Mouse (Mus musculus) gastrocnemius, postnatal 25 days (tissue): ENCODE measurements at regions not wholly inside any gene's neighbourhood (a gene's known extent, or its start where the extent isn't known, plus 50 kb on each side); places are given as distances from the start of the nearest gene placed in this dataset.

ENCODE experiments used
- DNase-seq: peaks from one replicate; pipeline ENCODE4 v3.0.0; 2022

DNA sequence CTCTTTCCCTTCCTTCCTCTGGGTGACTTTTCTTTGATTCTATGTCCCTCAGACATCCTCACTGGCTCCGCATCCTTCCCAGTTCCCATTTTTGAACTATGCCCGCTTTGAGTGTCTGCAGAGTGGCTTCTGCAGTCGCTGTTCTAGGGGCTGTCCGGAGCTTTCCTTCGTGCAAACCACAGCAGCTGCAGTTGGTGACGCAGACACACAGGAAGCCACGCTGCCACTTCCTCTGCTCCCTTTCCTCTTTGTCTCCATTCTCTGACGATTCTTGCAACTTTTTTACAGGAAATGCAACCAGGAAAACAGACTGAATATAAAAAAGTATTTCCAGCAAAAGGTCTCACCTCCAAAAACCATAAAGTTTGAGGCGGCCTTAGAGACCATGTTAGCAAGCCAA, 191.0 kb upstream of the Tgfbr2 start:
- peak; percentile 44 for DNase-seq

DNA sequence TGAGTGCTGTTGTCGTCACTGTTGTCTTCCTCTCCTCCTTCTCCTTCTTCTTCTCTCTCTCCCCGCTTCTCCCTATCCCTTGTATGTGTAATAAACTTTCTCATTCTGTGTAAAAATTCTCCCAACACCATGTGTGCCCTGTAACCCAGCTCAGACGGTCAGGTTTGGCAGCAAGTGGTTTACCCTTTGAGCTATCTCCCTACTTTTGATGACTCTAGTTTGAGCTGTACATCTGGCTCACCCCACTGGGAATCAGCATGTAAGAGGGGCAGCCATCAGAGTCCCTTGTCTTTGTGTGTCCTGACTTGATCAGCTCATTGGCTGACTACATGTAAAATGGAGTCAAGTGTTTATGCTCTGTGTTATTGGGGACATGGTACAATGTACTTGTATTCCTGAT, 190.5 kb upstream of the Tgfbr2 start:
- DNase-seq = no peak

DNA sequence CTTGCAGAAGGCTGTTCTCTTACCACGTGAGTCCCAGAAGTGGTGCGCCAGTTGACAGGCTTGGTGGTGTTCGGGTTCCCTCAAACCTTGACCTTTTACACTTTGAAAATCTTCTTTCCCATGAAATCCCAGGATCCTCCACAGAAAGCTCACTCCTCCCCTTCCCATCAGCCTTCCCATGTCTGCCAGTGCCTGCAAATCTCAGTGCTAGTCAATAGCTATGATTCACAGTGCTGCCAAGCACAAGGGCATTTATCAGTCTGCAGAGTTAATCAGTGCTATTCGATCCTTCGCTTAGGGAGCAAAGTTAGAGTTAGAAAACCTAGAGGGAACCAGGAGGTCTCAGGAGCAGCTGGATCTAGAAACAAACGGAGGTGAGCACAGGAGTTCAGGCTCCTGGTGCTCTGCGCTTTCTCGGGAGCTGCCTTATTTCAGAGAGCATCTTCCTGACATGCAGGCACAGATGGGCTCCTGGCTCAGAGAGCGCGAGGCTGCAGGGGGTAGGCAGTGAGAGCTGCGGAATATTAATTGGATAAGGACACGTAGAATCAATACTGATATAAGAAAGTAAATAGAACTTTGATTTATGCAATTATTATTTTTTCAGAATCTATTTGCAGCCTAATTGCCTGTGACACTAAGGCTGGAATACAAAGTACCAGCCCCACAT, 190.0 kb upstream of the Tgfbr2 start:
- DNase-seq = no peak

DNA sequence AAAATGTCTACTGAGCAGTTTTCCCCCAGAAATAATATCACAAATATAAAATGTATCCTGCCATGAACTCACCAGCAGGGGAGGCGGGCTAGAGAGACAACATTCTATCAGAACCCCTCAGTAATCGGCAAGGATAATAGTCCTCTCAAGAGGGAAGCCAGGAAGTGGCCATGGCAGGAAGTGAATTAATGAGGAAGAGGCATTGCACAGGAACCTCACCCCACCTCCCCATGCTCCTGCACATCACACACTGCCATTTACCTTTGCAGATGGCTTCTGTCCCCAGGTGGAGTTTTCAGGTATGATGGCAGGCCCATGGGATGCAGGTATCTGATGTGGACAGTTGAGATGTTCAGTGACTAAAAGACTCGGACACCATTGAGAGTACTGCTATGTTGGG, 185.9 kb upstream of the Tgfbr2 start:
- DNase-seq = no peak

DNA sequence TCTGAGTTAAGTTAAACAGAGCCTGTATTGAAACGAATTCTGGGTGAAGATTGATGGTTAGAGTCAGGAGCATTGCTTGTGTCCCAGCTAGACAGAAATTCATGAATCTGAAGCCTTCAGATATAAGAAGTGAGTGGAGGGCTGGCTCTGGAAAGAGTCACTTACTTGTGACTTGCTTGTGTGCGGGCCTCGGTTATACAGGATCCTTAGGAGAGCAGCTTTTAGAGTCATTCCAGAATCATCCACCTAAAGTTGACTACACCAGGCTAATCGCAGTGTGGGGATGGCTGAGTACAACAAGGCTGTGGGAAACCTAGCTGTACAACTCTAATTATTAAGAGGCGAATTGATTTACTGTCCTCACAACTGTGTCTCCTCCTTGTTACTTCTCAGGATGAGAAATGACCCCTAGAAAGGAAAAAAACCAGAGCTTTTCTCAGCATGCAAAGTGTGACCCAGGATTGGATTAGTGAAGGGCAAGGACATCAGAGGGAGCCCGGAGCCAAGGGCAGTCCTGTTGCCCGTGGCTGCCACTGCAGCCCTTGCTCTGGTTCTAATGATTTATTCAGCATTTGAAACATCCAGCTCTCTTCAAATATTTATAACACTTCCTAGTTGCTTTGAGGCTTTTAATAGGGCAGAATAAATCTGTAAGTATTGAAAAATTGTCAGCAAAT, 179.0 kb upstream of the Tgfbr2 start:
- no peak for DNase-seq

DNA sequence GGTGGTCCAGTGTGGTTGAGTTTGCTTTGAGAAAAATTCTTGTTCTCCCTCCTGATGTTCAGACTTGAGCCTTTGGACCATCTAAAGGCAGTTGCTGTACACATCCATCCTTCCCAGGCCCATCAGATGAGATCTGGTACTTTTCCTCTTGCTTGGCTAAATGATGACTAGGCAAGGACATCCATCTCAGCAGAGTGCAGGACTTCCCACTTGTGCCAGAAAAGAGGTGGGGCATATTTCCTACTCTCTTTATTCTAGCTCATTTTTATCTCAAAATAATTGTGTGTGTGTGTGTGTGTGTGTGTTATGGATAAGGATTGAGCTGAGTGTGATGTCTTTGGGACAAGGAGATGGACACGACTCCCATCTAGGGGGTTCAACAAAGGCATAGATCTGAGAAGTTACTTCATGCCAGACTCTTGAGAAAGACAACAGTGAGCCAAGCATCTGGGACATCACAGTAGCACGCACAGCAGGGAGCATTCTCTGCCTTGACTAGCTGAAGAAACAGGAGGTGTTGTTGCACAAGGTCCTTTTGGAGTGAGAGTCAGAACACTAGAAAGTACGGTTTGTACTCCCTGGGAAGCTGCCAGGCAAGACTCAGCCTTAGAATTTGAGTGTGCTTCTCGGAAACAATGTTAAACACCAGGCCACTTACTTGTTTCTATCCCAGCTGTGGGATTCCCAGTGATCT, 177.8 kb upstream of the Tgfbr2 start:
- peak; percentile 70 for DNase-seq

DNA sequence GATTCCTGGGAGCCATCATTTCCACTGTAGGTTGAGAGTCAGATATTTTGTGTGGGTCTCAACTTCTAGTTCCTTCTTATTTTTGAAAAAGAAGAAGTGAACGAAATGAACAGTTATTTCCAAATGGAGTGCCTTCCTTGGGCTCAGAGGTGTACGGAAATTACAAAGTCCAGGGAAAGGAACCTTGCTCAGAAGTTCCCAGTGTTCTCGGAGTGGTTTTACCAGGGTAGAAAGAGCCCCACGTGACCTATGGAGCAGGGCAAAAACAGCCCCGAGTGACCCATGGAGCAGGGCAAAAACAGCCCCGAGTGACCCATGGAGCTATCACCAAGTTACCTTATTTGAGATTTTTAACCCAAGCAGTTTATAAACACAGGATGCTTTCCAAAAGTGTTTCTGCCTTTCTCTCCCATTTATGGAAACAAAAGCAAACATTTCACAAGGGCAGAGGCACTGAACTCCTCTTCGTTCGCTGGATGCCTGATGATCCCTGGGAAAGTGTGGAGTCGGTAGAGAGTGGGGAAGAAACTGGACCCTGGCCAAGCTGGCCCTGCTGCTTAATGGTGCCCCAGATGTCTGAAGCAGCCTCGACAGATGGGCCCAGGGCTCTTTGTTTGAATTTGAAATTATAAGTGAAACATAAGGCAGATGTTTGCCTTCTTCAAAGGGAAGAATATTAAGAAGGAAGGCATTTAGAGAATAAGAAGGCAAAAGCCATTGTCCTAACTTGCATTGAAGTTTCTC, 175.8 kb upstream of the Tgfbr2 start:
- no peak for DNase-seq

DNA sequence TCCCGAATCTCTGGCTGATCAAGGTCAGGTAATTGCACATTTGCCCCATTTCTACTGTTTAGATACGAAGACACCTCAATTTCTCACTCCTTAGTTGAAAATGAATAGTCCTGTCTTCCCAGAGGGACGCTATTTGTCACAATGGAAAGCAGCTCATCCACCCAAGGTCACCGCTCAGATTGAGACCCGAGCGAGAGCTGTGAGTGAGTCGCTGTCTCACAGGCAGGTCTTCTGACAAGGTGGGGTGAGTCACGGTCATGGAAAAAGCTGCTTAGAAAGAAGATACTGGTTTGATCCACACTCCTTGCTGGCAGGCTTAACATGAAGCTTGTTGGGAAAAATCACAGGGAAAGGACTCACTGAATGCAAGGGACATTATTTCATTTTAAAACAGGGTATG, 171.9 kb upstream of the Tgfbr2 start:
- DNase-seq = no peak

DNA sequence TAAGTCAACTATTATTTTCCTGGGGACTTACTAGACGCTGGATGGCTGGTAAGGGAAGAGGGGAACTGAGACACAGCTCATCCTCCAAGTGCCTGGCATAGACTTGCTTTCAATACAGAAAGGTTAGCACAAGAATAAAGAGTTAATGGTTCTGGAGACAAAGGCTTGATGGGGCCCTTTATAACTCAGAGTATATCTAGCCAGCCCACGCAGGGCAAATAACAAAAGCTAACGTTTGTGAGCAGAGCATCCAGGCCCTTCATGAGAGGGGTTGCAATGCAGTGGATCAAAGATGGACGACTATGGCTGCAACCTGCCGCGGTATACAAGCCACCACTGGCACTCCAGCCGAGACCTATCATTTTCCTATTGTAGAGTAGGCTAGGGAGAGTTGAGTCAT, 171.3 kb upstream of the Tgfbr2 start:
- no peak for DNase-seq

DNA sequence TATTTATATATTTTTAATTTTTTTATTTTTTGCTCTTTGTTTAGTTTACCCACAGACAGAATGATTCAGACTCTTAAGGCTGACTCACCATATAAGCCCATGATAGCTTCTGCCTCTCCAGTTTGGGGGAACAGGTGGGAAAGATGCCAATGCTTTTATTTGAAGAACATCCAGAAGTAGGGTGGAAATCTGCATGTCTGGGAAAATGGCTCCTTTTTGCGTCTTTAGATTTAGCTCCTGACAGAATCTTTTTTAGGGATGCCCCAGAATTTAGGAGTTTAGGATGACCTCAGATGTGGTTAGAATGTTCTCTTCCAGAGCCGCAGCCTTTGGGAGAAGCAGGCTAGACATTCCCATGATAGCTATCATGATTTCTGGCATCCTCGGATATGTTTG, 167.9 kb upstream of the Tgfbr2 start:
- no peak for DNase-seq

DNA sequence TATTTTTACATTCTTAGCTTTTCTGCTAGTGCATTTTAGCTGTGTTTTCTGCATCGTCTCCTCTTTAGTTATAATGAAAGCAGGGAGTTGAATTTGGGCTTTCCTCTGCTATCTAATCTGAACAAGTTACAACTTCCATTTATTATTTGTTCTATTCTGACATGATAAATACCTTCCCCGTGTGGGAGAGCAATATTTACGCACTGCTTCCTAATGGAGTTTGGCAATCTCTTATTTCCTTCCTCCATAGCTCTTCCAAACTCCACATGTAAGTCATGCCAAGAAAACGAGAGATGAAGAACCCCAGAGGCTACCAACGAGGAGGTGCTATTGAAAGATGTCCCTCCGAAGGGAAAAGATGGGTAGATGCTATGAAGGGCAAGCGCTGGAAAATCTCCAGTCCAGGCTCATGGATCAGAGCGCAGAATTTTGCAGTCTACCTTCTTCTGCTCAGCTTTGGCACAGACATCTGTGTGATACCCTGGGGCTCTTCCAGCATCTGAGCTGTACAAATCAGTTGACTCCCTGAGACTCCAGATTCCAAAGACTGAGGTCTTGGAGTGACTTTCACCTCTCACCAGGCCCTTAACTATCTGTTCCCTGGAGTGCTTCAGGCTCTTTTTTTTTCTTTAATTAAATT, 167.4 kb upstream of the Tgfbr2 start:
- peak; percentile 24 for DNase-seq

DNA sequence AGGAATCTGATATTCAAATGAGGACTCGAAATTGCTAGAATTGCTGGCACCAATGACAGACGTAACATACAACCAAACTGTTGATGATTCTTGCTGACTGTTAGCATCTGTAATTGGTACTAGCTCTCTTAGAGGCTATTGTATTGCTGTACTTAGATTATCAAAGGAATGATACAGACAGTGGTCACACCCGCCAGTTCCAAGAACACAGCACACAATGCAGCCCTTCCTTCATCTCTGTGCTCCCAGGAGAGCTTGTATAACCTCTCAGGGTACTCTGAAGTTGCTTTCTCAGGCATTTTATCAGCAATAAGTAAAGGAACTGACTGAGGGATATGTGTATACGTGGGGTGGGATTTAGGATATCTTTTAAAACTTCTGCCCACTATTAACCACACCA, 166.8 kb upstream of the Tgfbr2 start:
- DNase-seq = no peak

DNA sequence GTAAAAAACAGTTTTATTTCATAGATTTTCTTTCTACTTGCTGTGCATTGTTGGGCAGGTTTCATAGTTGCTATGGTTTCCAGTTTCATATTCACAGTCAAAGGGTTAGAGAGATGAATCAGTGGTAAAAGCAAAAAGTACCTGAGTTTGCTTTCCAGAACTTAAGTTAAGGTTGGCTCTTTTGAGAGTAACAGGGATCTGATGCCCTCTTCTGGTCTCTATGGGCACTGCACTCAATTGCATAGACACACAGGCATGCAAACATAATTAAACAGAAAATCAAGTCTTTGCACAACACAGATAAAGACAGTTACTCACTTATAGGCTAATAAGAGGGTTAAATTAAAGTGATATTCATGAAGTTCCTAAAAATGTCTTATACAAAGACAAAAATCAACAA, 165.8 kb upstream of the Tgfbr2 start:
- DNase-seq = no peak

DNA sequence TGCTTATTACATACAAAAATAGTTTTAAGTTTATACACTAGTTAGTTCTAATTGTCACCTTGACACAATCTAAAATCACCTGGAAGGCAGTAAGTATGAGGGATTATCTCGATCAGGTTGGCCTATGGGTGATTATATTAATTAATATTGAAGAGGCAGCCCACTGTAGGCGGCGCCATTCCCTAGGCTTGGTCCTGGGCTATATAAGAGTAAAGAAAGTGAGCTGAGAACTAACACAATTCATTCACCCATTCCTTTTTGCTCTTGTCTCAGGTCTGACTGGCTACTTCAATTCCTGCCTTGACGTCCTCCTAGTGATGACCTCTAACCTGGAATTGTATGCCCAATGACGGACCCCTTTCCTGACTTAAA, 163.6 kb upstream of the Tgfbr2 start:
- DNase-seq = no peak

DNA sequence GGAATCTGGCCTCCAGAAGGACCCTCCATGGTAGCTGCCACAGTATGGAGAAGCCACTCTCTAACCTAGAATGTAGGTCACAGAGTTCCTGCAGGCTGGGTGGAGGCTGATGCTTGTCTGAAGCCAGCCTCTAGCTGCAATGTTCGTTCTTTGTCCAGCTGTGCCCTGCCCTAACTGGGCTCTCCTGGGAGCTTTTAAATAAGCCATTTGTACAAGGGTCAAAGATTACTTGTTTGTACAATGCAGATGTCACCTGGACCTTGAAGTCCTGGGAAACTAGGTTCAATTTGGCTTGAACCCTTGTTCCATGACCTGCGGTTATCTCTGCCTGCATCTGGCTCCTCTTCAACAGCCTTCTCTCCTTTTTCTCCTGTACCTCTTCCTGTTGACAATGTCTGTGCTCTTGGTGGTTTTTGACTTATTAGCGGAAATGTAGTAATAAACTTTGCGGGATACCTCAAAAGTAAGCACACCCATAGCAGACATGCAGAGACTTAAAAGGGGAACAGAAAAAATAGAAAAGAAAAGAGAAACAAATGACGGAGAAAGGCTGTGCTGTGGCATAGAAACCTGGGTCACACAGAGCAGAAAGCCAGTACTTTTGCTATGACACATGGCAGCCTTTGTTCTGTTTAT, 163.1 kb upstream of the Tgfbr2 start:
- DNase-seq = no peak

DNA sequence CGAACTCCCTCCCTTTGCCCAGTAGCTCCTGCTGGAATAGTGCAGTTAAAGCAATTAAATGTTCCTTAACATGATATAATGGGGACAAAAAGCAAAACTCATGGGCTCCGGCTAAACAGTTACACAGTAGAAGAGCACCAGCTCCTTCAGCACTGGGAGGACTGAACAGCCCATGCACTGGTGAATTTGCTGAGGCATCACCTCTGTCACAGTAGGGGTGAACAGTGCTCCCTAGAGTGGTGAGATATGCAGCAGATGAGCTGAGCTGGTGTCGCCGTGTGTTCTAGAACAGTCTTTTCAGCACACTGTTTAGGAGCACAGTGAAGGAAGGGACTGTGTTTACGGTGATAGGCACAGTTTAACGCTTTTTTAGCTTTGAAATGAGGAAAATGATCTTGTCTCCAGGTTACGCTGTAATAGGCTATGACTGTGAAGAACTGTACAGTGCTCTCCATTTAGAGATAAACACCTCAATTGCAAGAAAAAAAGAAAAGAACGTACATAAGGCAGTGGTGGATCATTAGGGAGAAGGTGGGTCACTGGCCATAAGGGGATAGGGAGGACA, 162.4 kb upstream of the Tgfbr2 start:
- DNase-seq = no peak

DNA sequence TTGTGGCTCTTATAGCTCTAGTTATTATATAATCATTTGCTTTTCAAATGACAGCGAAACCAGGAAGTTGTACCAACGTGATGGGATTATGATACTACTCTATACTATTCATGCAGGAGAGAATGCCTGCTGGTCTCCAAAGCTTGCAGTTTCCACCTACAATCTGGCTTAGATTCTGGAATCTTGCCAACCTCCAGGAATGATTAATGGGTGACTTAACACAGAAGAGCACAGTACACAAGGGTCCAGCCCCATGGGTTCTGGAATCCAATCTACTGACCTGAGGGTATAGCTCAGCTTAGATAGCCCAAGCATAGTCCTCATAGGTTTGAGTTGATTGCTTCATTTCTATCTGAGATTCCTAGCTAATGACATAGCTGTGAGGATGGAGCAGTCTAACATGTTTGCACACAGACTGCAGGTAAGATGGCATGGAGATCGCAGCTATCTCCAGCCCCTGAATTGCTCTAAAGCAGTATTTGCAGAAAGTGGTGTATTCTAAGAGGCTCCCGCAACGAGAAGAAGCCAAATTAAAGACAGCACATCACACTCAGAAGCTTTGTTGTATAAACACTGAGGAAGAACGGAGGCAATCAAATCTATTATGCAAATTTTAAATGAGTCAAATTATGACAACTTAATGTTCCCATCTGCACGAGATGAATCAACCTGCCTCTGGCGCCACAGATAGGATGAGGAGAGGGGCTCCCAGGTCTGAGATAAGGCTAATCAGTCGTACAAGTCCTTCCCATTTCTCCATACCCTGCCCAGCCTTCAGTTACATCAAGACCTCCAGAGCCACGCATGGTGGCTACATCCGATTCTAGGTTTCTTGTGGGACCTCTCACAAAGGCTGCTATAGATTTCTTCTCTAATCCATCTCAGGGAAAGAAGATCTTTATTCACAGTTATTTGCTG, 160.7 kb upstream of the Tgfbr2 start:
- DNase-seq = no peak

DNA sequence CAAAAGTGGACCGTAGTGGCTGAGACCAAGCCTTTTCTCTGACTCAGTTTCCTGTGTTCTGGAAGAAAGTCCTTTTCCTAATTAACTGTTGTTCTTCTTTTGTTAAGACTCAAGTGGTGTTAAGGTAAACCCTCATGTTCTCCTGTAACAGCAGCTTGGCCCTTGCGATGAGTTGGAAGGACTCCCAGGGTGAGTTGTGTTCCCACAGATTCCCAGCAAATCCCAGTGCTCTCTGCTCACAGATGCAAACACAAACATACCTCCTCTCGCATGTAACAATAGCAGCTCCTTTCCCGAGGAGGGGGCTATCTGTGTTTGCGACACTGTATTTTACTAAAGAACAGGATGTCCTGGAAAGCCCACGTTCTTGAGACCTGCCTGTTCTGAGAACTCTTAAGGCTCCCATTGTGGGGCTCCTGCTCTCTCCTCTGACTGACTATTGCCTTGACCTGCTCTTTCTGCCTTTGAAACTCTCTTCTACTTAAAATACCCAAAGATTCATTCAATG, 158.8 kb upstream of the Tgfbr2 start:
- no peak for DNase-seq

DNA sequence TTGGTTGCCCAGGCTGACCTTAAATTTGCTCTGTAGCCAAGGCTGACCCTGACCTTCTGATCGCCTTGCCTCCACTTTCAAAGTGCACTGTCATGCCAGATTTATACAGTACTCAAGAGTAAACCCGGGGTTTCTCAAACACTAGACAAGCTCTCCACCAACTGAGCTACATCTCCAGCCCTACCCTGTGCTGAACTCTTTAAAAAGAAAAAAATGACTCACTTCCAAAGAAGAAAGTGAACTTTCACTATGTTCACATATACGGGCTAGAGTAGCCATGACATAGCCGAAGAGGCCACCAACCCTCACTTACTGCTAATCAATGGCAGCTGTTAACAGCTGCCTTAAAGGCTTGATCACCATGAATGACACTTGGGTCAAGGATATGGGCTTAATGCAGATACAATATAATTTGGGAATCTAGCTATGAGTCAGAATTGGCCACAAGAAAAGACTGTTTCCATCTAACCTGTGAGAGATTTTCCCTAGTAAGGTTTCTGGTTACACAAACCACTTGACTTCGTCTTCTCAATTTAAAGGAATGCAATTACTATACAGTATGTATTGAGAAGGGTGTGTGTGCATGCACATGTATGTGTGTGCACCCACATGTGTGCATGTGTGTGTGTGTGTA, 157.4 kb upstream of the Tgfbr2 start:
- no peak for DNase-seq

DNA sequence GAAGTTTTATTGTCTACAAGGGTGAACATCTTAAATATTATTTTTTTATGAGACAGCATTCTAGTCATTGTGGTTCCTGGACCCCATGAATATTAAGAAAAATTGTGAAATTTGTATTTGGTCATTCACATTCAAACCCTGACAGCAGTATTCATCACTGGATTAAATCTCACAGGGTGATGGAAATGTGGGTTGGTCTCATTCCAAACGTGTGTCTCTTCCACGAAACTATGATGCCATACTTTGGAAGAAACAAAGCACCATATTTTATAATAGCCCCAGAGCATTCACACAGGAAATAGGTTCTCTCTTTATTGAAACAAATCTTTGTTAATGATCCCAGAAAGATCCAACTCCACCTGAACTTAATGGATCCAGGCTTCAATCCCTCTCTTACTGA, 156.2 kb upstream of the Tgfbr2 start:
- no peak for DNase-seq
